ENCODE assay signal across 7 mouse cellular contexts in the genomic region with DNA sequence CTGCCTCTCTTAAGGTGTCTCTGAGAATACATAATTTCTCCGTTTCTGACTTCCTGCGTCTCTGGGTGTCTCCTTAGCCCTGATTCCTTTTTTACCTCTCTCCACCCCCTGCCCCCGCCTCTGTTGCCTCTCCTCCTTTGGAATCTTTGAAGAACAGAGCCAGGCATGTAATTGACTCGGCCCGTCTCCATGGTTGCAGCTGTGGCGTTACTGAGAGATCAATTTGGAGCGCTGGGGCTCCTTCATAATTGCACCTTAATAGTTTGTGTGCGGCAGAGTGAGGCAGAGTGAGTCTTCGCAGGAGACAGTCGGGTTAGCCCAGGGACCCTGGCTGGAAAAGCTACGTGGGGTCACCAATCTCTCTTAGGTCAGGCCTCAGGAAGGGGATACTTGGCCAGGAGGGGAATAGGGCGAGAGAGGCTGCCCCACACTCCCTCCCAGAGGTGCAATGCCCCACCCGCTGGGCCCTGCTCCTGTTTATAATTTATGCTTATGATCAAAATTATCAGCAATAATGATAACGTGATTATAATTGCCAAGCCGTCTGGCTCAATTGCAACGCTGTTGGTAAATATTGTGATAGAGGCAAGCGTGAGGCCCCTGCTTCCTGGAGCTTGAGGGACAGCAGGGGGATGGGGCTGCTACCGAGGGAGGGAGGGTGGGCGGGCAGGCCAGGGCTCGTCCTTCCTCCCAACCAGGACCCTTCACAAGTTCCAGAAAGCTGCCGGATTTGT. TPM values are rescaled to one million over a fixed set of nuclear protein-coding genes. Genes with fewer than 3 reads are reported as not detected.
DNase-seq lines count a peak whose midpoint lies in the region; TF ChIP-seq lines count a peak whose summit lies in the region.

No protein-coding gene starts in this region.

- H3K4me1 ChIP-seq in forebrain, embryonic 10.5 days, result peaks cover 23% of the 10 kb centered on the region
- H3K4me1 ChIP-seq in limb, embryonic 10.5 days, result peaks cover 15% of the 10 kb centered on the region

- TF ChIP-seq CTCF in brain, embryonic 14.5 days (IDR thresholded peaks at IDR 0.05; ENCODE audit: borderline replicate concordance, extremely low read depth, insufficient read depth, insufficient read length), result no peak

- peak; percentile 78 for DNase-seq in brain, embryonic 14.5 days (ENCODE audit: low read depth)
- peak; percentile 52 for DNase-seq in forebrain, embryonic 10.5 days (ENCODE audit: extremely low spot score, low spot score)
- peak; percentile 48 for DNase-seq in limb, embryonic 10.5 days (ENCODE audit: low spot score)
- DNase-seq in neural tube, embryonic 10.5 days (ENCODE audit: extremely low spot score, low spot score), result peak; percentile 36
- DNase-seq in left cerebral cortex, adult 9 months (ENCODE audit: low spot score in 2 of 2), result no peak
- DNase-seq in adrenal gland, adult (ENCODE audit: inconsistent age in 2 of 2, low spot score in 1 of 2), result no peak
- DNase-seq in kidney, postnatal 4 days, result no peak

- H3K4me3 ChIP-seq in forebrain, embryonic 10.5 days, result peak overlapping the region; percentile 28; the same call in 1 of the 2 replicates
- H3K4me3 ChIP-seq in limb, embryonic 10.5 days, result 0 out of 2 replicates have a peak overlapping the region, but pooled peaks have one; percentile 7

- H3K36me3 ChIP-seq in forebrain, embryonic 10.5 days (replicated peaks), result no peaks in the 10 kb centered on the region
- no peaks in the 10 kb centered on the region for H3K36me3 ChIP-seq in limb, embryonic 10.5 days

- H3K27me3 ChIP-seq in forebrain, embryonic 10.5 days (ENCODE audit: poor library complexity, severe bottlenecking), result no peaks in the 10 kb centered on the region
- H3K27me3 ChIP-seq in limb, embryonic 10.5 days (ENCODE audit: low read depth, poor library complexity, severe bottlenecking), result no peaks in the 10 kb centered on the region

- 20% methylated on average over 21 of the region's 21 CpGs for WGBS in forebrain, embryonic 10.5 days
- 29% methylated on average over 21 of the region's 21 CpGs for WGBS in limb, embryonic 10.5 days

- TF ChIP-seq POLR2A in brain, embryonic 14.5 days (IDR thresholded peaks at IDR 0.05; ENCODE audit: borderline replicate concordance, extremely low read depth, insufficient read depth, insufficient read length, poor library complexity, severe bottlenecking), result no peak

- H3K27ac ChIP-seq in forebrain, embryonic 10.5 days, result peak overlapping the region; percentile 48
- peak overlapping the region; percentile 26; the same call in 1 of the 2 replicates for H3K27ac ChIP-seq in limb, embryonic 10.5 days

- H3K9me3 ChIP-seq in forebrain, embryonic 10.5 days, result no peaks in the 10 kb centered on the region
- no peaks in the 10 kb centered on the region for H3K9me3 ChIP-seq in limb, embryonic 10.5 days (replicated peaks)

RNA-seq across cellular contexts. Expression of a gene that starts 9.9 kb away (rescaled TPM):
- 78.1 and 80.5 TPM in 2 replicates for polyA plus RNA-seq in brain, embryonic 14.5 days (2012; rRNA removed)
- 92.6 and 98.9 TPM in 2 replicates for polyA plus RNA-seq in forebrain, embryonic 10.5 days (2016; fragmentation: Nextera tagmentation; extraction: Ambion mirVana)
- 131 and 153 TPM in 2 replicates for polyA plus RNA-seq in limb, embryonic 10.5 days (2016; fragmentation: Nextera tagmentation; extraction: Ambion mirVana)

Comparison
In these comparisons a context has a peak if more than half of its experiments do, and no peak if none do; other contexts are left out.
1. DNase-seq: peak in brain, embryonic 14.5 days (single experiment), forebrain, embryonic 10.5 days (single experiment), limb, embryonic 10.5 days (single experiment) and neural tube, embryonic 10.5 days (single experiment); none in left cerebral cortex, adult 9 months (0 of 2), adrenal gland, adult (0 of 2) and kidney, postnatal 4 days (0 of 2).